In the genomic region with DNA sequence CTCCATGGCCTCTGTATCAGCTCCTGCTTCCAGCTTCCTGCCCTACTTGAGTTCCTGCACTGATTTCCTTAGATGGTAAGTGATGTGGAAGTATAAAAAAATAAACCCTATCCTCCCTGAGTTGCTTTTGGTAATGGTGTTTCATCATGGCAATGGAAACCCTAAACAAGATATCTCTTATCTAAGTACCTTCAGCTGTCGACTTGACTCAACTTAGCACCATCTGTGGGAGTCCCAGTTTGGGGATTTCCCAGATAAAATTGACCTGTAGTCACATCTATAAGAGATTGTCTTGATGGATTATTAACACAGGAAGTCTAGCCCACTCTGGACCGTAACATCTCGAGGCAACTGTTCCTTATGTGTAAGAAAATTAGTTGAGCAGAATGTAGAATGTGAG, we compare ENCODE assay signal across 30 mouse cellular contexts.
"Had no signal": no experiment of that assay in that cellular context is flagged by ENCODE, and none has a peak within 500 bp of the region (broad histone marks: within the 10 kb centered on the region; RNA-seq: fewer than 3 reads in every experiment).

No protein-coding gene starts in this region.

- H3K9me3 ChIP-seq: heart, embryonic 12.5 days; heart, embryonic 13.5 days; heart, embryonic 15.5 days; hindbrain, embryonic 10.5 days; hindbrain, embryonic 12.5 days; hindbrain, embryonic 13.5 days; hindbrain, embryonic 15.5 days; intestine, embryonic 15.5 days; kidney, embryonic 15.5 days had no signal

- H3K9ac ChIP-seq: heart, embryonic 12.5 days; heart, embryonic 13.5 days; heart, embryonic 15.5 days; hindbrain, embryonic 12.5 days; hindbrain, embryonic 13.5 days; hindbrain, embryonic 14.5 days; hindbrain, embryonic 15.5 days; intestine, embryonic 15.5 days; kidney, embryonic 15.5 days had no signal

- DNase-seq: heart, postnatal 10 days; heart, postnatal 14 days; heart, postnatal 36 days; heart, postnatal 4 days; kidney, adult 11 months; kidney, adult 18-20 months; kidney, adult 2 months; kidney, adult 8-10 months; kidney, adult 9 months; kidney, postnatal 10 days; kidney, postnatal 14 days; kidney, postnatal 25 days; kidney, postnatal 36 days; kidney, postnatal 4 days; layer of hippocampus, adult 9-11 months; layer of hippocampus, postnatal 36 days had no signal

- H3K27ac ChIP-seq: heart, embryonic 13.5 days; heart, embryonic 15.5 days; hindbrain, embryonic 10.5 days; hindbrain, embryonic 12.5 days; hindbrain, embryonic 13.5 days; hindbrain, embryonic 14.5 days; hindbrain, embryonic 15.5 days; hindbrain, postnatal 0 days; intestine, embryonic 15.5 days; kidney, embryonic 15.5 days; kidney, postnatal 0 days; layer of hippocampus, adult 2 months; left cerebral cortex, adult 2 months had no signal

- H3K36me3 ChIP-seq: heart, embryonic 12.5 days; heart, embryonic 13.5 days; heart, embryonic 15.5 days; hindbrain, embryonic 10.5 days; hindbrain, embryonic 12.5 days; hindbrain, embryonic 13.5 days; hindbrain, embryonic 15.5 days; intestine, embryonic 15.5 days; kidney, embryonic 15.5 days had no signal

- H3K27me3 ChIP-seq: heart, embryonic 12.5 days; heart, embryonic 13.5 days; heart, embryonic 15.5 days; hindbrain, embryonic 12.5 days; hindbrain, embryonic 13.5 days; hindbrain, embryonic 15.5 days; intestine, embryonic 15.5 days; kidney, embryonic 15.5 days had no signal

- H3K4me3 ChIP-seq: heart, embryonic 12.5 days; heart, embryonic 13.5 days; heart, embryonic 15.5 days; hindbrain, embryonic 10.5 days; hindbrain, embryonic 12.5 days; hindbrain, embryonic 13.5 days; hindbrain, embryonic 15.5 days; intestine, embryonic 15.5 days; kidney, embryonic 15.5 days; layer of hippocampus, adult 2 months; left cerebral cortex, adult 2 months had no signal

- H3K4me1 ChIP-seq: heart, embryonic 12.5 days; heart, embryonic 13.5 days; heart, embryonic 15.5 days; hindbrain, embryonic 10.5 days; hindbrain, embryonic 12.5 days; hindbrain, embryonic 13.5 days; hindbrain, embryonic 15.5 days; intestine, embryonic 15.5 days; kidney, embryonic 15.5 days had no signal
